Mouse (Mus musculus) lung, postnatal 0 days (tissue): ENCODE results near the gene Tmx2.

ENCODE experiments used
- CTCF ChIP-seq: IDR thresholded peaks from 2 replicates; pipeline ENCODE4 v1.5.1; 2016; ENCODE audit warnings: antibody characterized with exemption, mild to moderate bottlenecking
- EP300 ChIP-seq: IDR thresholded peaks from 2 replicates; pipeline ENCODE4 v1.6.1; 2016; ENCODE audit warnings: antibody characterized with exemption, mild to moderate bottlenecking, control low read depth

- peak; percentile 45 for TF ChIP-seq CTCF
- no peak for TF ChIP-seq EP300
These were observed 30.6 kb downstream of the Tmx2 start for GRCm38 (mm10) chr2:84648369-84648768.
